Mouse (Mus musculus): ENCODE data around the gene Lrpprc.

GRCm38 (mm10) chr17:84667848-84668247 lies 122.7 kb downstream of the Lrpprc start:
- TF ChIP-seq POLR2A (IDR thresholded peaks at IDR 0.05; ENCODE audit: control insufficient read depth, extremely low read depth, insufficient read depth, low read length, poor library complexity) (no peak), CTCF (IDR thresholded peaks at IDR 0.05; ENCODE audit: borderline replicate concordance, control insufficient read depth, extremely low read depth, insufficient read depth, low read length, poor library complexity) (no peak)

Data from thymus, adult 2 months (tissue).